Mouse (Mus musculus): ENCODE data around the gene Plekha4. TPM values are rescaled to one million over a fixed set of nuclear protein-coding genes. Genes with fewer than 3 reads are reported as not detected.

Plekha4 gene
- total RNA-seq, 2 experiments from 2014 or later: 1.9 to 2.1 TPM

DNA sequence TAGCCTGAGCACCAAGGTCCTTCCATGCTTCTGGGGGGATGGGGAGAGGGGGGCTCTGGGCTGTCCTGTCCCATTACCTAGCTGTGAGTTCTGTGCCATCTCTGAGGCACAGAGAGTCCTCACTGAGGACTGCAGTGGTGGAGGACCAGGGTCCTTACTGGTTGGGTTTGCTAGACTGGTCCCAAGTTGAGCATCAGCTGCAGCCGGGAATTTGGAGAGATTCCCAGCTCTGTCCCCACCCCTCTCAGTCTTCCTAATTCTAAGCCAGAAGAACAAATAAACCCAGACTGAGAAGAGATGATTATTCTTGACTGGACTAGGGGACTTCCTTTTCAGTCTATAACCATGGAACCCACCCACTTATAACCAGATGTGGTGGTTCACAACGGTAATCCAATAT lies 4.5 kb downstream of the Plekha4 start:
- DNase-seq: peak; percentile 37 to 48
- intact Hi-C loops (cut with DNase I): no loop called here

DNA sequence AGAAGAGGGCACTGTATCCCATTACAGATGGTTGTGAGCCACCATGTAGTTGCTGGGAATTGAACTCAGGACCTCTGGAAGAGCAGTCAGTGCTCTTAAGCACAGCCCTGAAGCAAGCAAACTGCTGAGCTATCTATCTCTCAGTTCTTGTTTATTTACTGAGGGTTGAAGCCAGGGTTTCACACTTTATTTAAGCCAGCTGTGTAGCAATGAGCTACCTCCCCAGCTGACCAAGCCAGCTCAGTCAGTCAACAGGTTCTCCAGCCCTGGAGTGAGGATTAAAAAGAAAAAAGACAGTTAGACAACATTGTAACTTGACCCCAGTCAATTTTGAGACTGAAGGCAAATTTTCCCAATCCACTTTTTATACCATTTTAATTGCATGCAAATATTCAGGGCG lies 9.5 kb downstream of the Plekha4 start:
- intact Hi-C loops (cut with DNase I): no loop called here
- DNase-seq: no peak

DNA sequence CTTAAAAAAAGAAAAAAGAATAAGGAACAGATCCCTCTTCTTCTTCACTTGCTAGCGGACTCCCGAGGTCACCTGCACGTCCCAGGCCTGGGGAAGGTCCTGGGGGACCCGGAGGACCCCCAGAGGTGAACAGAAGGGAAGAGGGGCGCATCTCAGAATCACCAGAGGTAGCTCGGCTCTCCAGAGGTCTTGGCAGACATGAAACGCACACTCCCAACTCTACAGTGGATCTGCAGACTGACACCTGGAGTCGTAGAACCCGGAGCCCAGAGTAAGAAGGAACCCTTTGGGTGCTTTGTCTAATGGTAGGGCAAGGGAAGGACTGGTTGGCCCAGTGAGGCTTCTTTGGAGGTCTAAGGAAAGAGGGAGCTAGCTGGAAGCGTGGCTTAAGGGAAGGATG lies 11.5 kb downstream of the Plekha4 start:
- intact Hi-C loops (cut with DNase I): no loop called here

DNA sequence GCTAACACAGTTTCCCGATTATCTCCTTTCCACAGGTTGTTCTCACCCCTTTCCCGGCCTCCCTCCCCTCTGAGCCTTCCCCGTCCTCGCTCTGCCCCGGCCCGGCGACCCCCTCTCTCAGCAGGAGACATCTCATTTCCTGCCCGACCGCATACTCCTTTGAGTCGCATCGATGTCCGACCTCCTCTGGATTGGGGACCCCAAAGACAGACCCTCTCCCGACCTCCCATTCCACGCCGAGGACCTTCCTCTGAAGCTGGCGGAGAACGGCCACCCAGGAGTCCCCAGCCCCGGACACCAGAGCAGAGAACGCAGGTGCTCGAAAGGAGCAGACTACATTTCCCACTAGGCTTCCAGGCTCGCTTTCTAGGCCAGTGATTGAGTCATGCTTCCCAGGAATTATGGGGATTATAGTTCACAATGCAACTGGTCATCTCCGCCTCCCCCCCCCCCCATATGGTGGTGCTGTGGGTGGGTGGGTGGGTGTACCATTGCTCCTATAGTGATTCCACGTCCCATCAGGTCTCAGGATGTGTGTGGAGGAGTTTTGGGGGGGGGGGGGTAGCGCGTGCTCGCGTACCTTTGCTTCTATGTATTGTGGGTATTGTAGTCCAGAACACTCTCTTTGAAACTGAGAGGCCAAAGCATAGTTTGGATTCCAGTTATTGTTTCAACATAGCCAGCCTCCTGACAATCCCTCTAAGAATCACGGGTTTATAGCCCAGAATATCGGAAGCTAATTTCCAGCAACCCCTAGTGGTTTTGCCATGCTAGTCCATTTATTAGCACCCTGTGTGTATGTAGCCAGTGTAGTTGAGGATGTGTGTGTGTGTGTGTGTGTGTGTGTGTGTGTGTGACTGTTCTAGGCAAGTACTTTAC lies 12.3 kb downstream of the Plekha4 start:
- peak; percentile 37 to 54 for DNase-seq
- intact Hi-C loops (cut with DNase I): no loop called here

More for the DNA sequence above, 11.5 kb downstream of the Plekha4 start:
- DNase-seq: no peak

- intact Hi-C loops (cut with DNase I): no loop called here
- no peak for DNase-seq
These were observed 13.0 kb downstream of the Plekha4 start for GRCm38 (mm10) chr7:45539095-45539494.

GRCm38 (mm10) chr7:45540213-45540612 lies 14.1 kb downstream of the Plekha4 start:
- intact Hi-C loops (cut with DNase I): no loop called here
- DNase-seq: no peak

DNA sequence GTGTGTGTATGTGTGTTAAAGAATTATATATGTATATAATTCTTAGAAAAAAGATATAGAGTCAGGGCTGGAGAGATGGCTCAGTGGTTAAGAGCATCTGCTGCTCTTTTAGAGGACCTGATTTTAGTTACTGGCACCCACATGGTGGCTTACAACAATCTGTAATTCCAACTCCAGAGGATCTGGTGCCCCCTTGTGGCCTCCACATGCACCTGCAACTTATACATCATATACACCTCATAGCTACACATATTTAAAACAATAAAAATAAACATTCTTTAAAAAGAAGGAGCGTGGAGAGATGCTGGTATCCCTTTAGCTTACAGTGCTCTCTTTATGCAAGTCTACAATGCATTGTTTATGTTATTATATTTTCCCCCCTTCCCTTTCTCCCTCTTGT lies 18.4 kb downstream of the Plekha4 start:
- no peak for DNase-seq
- intact Hi-C loops (cut with DNase I): no loop called here

- intact Hi-C loops (cut with DNase I): no loop called here
- DNase-seq: no peak
These were observed 23.7 kb downstream of the Plekha4 start for GRCm38 (mm10) chr7:45549641-45550436.

DNA sequence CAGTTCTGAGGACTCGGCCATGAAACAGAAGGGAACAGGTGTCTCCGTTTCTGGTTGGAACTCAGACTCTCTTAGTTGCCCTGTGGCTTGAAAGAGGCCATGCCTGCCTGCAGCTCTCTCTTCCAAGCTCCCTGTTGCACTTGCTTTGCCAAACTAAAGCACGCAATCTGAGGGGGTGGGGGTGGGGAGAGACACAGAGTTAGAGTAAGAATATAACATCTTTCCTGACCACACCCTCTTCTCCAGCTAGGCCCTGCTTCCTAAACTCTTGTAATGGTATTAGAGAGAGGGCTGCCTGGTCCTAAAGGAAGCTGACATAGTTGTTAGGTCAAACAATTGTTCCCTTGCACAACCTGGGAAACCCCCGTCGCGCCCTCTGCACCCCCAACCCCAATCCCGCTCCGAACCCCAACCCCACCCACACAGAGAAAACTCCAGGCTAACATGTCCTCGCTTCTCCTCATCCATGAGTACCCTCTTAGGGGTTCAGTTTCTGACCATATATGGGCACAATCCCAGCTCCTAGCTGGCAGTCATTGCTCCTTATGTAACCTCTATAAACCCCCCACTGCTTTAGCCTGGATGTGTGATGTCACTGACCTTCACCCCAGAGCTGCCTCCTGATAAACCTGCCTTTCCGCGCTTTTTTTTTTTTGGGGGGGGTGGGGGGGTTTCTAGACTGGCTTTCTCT lies 24.8 kb downstream of the Plekha4 start:
- no peak for DNase-seq
- intact Hi-C loops (cut with DNase I): no loop called here

DNA sequence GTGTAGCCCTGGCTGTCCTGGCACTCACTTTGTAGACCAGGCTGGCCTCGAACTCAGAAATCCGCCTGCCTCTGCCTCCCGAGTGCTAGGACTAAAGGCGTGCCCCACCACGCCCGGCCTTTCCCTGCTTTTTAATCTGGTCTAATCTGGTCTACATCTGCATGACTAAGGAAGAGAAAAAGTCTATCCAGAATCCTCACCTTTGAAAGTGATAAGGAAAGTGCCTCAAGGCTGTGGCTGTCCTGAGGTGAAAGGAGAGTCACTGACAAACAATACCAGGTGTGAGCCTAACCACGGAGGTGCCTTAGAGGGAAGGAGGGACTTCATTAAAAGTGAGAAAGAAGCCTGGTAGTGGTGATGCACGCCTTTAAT lies 25.4 kb downstream of the Plekha4 start:
- intact Hi-C loops (cut with DNase I): no loop called here
- DNase-seq: no peak

GRCm38 (mm10) chr7:45553519-45553918 lies 27.4 kb downstream of the Plekha4 start:
- intact Hi-C loops (cut with DNase I): no loop called here
- no peak for DNase-seq

- intact Hi-C loops (cut with DNase I): no loop called here
- no peak for DNase-seq
These were observed 27.9 kb downstream of the Plekha4 start for GRCm38 (mm10) chr7:45553990-45554389.

DNA sequence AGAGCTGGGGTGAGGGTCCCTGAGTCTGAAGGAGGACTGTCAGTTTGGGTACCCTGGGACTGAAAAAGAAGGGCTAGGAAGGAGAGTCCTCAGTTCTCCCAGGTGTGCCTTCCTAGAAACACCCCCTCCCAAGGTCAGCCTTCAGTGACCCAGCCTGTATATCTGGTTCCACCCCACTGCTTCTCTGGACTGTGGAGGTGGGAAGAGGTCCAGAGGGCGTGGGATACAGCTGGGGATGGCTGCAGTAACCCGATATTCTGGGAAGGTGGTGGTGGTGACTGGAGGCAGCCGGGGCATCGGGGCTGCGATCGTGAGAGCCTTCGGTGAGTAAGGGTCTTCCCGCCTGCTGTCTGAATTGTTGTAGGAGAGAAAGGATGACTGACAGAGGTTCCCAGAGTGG lies 28.6 kb downstream of the Plekha4 start, which contains the start of gene Hsd17b14:
Gene Hsd17b14 (plus strand): TSS at position 150 of the 400 bp plus-strand sequence.
- intact Hi-C loops (cut with DNase I): loop anchor here (1.0 kb wide), 1 partner anchor 39 kb away; no protein-coding TSS in a partner anchor
- DNase-seq: no peak

- intact Hi-C loops (cut with DNase I): loop anchor here (1.0 kb wide), 1 partner anchor 38 kb away; no protein-coding TSS in a partner anchor
- DNase-seq: peak; percentile 79 to 88
These were observed 29.7 kb downstream of the Plekha4 start for GRCm38 (mm10) chr7:45555787-45556186.

GRCm38 (mm10) chr7:45558907-45559306 lies 32.8 kb downstream of the Plekha4 start:
- intact Hi-C loops (cut with DNase I): no loop called here

GRCm38 (mm10) chr7:45560241-45560640 lies 34.1 kb downstream of the Plekha4 start:
- intact Hi-C loops (cut with DNase I): loop anchor here (5.0 kb wide), 1 partner anchor 108 kb away; no protein-coding TSS in a partner anchor
- DNase-seq: no peak

More at GRCm38 (mm10) chr7:45558907-45559306, 32.8 kb downstream of the Plekha4 start:
- DNase-seq: no peak

GRCm38 (mm10) chr7:45560843-45561623 lies 34.9 kb downstream of the Plekha4 start:
- DNase-seq: peak; percentile 78 to 88
- intact Hi-C loops (cut with DNase I): loop anchor here (1.0 to 5.0 kb wide), 2 partner anchors 84 to 109 kb away; no protein-coding TSS in a partner anchor

GRCm38 (mm10) chr7:45561624-45562520 lies 35.7 kb downstream of the Plekha4 start:
- intact Hi-C loops (cut with DNase I): loop anchor here (1.0 to 5.0 kb wide), 2 partner anchors 85 to 110 kb away; no protein-coding TSS in a partner anchor
- DNase-seq: no peak
